Mouse (Mus musculus) embryonic fibroblast, embryonic 13.5 days (primary cell): ENCODE measurements around the gene Trim30a.

ENCODE experiments used
- CTCF ChIP-seq: IDR thresholded peaks from 2 replicates; pipeline ENCODE4 v1.5.1; 2011; ENCODE audit warnings: mild to moderate bottlenecking, control low read depth, low read length, moderate library complexity, borderline replicate concordance; ENCODE audit not compliant: insufficient read depth
- POLR2A ChIP-seq: IDR thresholded peaks from 2 replicates; pipeline ENCODE4 v1.6.1; 2011; ENCODE audit warnings: low read depth, mild to moderate bottlenecking, control low read depth, low read length, moderate library complexity

- TF ChIP-seq POLR2A: no peak
- TF ChIP-seq CTCF: no peak
These were observed 60.5 kb downstream of the Trim30a start for GRCm38 (mm10) chr7:104404460-104404950.
